Mouse (Mus musculus) stomach, embryonic 14.5 days (tissue): ENCODE measurements around the gene Thsd7a. TPM values are rescaled to one million over a fixed set of nuclear protein-coding genes. Genes with fewer than 3 reads are reported as not detected.

Experiments
- ATAC-seq: fragments of 200-750 bp; cut with Nextera tagmentation; 2 replicates; pipeline ENCODE4 v1.8.0; 2017; ENCODE audit warnings: low read depth, moderate TSS enrichment; ENCODE audit not compliant: insufficient number of reproducible peaks, insufficient read depth, low FRiP score
- H3K27ac ChIP-seq: fragments of 300-500 bp; sonication (generic); 2 replicates; pipeline ENCODE4 v1.5.1; 2014; ENCODE audit warnings: mild to moderate bottlenecking, low read length, moderate library complexity, mixed read lengths
- H3K27me3 ChIP-seq: fragments of 300-500 bp; sonication (generic); 2 replicates; pipeline ENCODE4 v1.6.1; 2014; ENCODE audit warnings: low read length, control low read depth, mixed read lengths; ENCODE audit not compliant: control insufficient read depth, insufficient read depth
- H3K36me3 ChIP-seq: fragments of 300-500 bp; sonication (generic); 2 replicates; pipeline ENCODE4 v1.6.1; 2014; ENCODE audit warnings: mild to moderate bottlenecking, control low read depth, low read length, moderate library complexity, mixed read lengths; ENCODE audit not compliant: control insufficient read depth, insufficient read depth
- H3K4me1 ChIP-seq: fragments of 300-500 bp; sonication (generic); 2 replicates; pipeline ENCODE4 v1.6.1; 2014; ENCODE audit warnings: low read length, control low read depth, mixed read lengths; ENCODE audit not compliant: control insufficient read depth, insufficient read depth
- H3K4me2 ChIP-seq: fragments of 300-500 bp; sonication (generic); replicated peaks from 2 replicates; pipeline ENCODE4 v1.6.1; 2014; ENCODE audit warnings: low read depth, low read length, control low read depth
- H3K4me3 ChIP-seq: fragments of 300-500 bp; sonication (generic); 2 replicates; pipeline ENCODE4 v1.5.1; 2014; ENCODE audit warnings: low read depth, low read length, control low read depth
- H3K9ac ChIP-seq: fragments of 300-500 bp; sonication (generic); replicated peaks from 2 replicates; pipeline ENCODE4 v1.6.1; 2014; ENCODE audit warnings: low read depth, mild to moderate bottlenecking, control low read depth, low read length, moderate library complexity, mixed read lengths
- H3K9me3 ChIP-seq: fragments of 300-500 bp; sonication (generic); 2 replicates; pipeline ENCODE4 v1.6.1; 2016; ENCODE audit warnings: low read depth, low read length, control low read depth; ENCODE audit not compliant: control insufficient read depth
- WGBS: fragments of 180-500 bp; shearing (Covaris S2); extraction: QIAGEN DNeasy Blood & Tissue Kit; methylation state at CpG from one replicate; pipeline ENCODE4 v1.1.7; 2014; 5-methylcytosine and 5-hydroxymethylcytosine counted together
- polyA plus RNA-seq: library from polyadenylated mRNA; unstranded; fragments of >200 nt; fragmentation: Nextera tagmentation; extraction: Ambion mirVana; gene quantifications from 2 replicates; pipeline ENCODE4 v1.2.1, GENCODE M21; 2014

The Thsd7a gene
- polyA plus RNA-seq, 1 experiment from 2014 or later: 4.1 TPM

DNA sequence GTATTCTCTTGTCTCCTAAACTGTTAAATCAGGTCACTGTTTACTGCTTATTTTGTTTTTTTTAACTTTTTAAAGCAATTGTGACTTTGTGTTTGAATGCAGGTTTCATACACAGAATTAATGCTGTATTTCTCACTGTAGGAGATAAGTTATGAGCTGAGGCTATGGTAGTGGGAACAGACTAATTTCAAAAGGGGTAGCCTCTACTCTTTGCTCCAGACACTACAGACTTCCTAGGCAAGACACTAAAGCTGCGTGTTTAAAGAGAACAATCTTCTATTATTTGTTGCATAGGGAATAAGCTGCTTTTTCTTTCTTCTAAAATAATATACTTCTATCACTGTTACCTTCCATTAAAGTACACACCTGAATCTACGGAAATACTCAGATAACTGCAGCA is 368.5 kb downstream of the Thsd7a start:
- no peak for ATAC-seq
- 86% methylated on average over 2 of the region's 2 CpGs for WGBS
- no peak overlapping the region for H3K4me3 ChIP-seq

GRCm38 (mm10) chr6:12358737-12359136 is 390.5 kb downstream of the Thsd7a start:
- no peaks in the 10 kb centered on the region for H3K27me3 ChIP-seq
- H3K36me3 ChIP-seq: no peaks in the 10 kb centered on the region
- no peaks in the 10 kb centered on the region for H3K9me3 ChIP-seq
- no peak overlapping the region for H3K9ac ChIP-seq
- H3K4me2 ChIP-seq: no peak overlapping the region
- H3K27ac ChIP-seq: no peak overlapping the region
- no peaks in the 10 kb centered on the region for H3K4me1 ChIP-seq
- ATAC-seq: no peak
- WGBS: 24% methylated on average over 2 of the region's 2 CpGs
- no peak overlapping the region for H3K4me3 ChIP-seq

More for the DNA sequence above, 368.5 kb downstream of the Thsd7a start:
- Histone ChIP-seq H3K4me1 (no peaks in the 10 kb centered on the region), H3K9me3 (no peaks in the 10 kb centered on the region), H3K36me3 (no peaks in the 10 kb centered on the region), H3K27ac (no peak overlapping the region), H3K9ac (no peak overlapping the region), H3K27me3 (no peaks in the 10 kb centered on the region), H3K4me2 (no peak overlapping the region)

DNA sequence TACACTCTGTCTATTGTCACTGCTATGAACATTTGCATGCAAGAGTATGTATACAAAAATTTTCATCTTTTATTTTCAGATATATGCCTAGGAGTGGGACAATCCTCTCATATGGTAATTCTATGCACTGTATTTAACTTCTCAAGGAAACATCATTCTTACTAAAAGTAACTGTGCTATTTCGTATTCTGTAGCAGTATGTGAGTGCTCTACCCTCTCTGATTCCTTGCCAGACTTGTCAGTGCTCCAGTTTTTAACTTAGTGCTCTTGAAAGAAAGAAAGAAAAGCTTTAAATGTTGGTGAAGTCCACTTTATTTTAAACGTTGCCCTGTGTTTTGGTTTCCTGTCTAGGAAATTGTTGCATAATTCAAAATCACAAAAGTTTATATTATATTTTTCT is 395.6 kb downstream of the Thsd7a start:
- Histone ChIP-seq H3K36me3 (no peaks in the 10 kb centered on the region), H3K4me2 (no peak overlapping the region), H3K27ac (no peak overlapping the region), H3K9me3 (no peaks in the 10 kb centered on the region), H3K9ac (no peak overlapping the region), H3K4me1 (no peaks in the 10 kb centered on the region), H3K27me3 (no peaks in the 10 kb centered on the region), H3K4me3 (no peak overlapping the region)
- WGBS: 63% methylated on average over 2 of the region's 2 CpGs
- ATAC-seq: no peak

DNA sequence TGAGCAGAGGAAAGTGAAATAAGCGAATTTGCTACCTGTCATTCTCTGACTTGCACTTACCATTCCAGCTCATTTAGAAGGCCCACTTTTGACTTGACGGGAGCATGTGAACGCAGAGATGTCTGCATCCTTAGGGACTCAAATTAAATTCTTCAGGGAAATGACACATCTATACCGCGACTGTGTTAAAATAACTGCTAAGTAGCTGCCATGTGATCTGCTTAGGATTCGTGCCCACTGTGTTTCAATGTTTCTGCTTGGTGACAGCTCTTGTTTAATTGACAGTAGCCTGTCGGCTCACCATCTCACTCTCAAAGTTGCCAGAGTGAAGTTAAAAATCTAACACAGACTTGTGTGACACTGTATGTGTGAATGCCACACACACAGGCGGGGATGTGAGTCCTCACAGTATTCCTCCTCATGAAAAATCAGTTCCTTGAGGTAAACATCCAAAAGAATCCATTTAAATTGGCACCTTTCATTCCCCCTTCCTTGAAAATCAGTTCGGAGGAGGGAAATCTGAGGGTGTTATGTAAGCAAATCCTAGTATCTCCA is 397.0 kb downstream of the Thsd7a start:
- Histone ChIP-seq H3K27me3 (no peaks in the 10 kb centered on the region), H3K27ac (no peak overlapping the region), H3K9me3 (no peaks in the 10 kb centered on the region), H3K36me3 (no peaks in the 10 kb centered on the region), H3K4me3 (no peak overlapping the region), H3K9ac (no peak overlapping the region), H3K4me1 (no peaks in the 10 kb centered on the region), H3K4me2 (no peak overlapping the region)
- WGBS: 77% methylated on average over 9 of the region's 9 CpGs
- ATAC-seq: no peak

- Histone ChIP-seq H3K4me3 (no peak overlapping the region), H3K36me3 (no peaks in the 10 kb centered on the region), H3K27ac (no peak overlapping the region), H3K4me1 (no peaks in the 10 kb centered on the region), H3K4me2 (no peak overlapping the region), H3K27me3 (no peaks in the 10 kb centered on the region), H3K9ac (no peak overlapping the region), H3K9me3 (no peaks in the 10 kb centered on the region)
- 33% methylated on average over 5 of the region's 5 CpGs for WGBS
- no peak for ATAC-seq
These were observed 398.5 kb downstream of the Thsd7a start for GRCm38 (mm10) chr6:12350753-12351152.

DNA sequence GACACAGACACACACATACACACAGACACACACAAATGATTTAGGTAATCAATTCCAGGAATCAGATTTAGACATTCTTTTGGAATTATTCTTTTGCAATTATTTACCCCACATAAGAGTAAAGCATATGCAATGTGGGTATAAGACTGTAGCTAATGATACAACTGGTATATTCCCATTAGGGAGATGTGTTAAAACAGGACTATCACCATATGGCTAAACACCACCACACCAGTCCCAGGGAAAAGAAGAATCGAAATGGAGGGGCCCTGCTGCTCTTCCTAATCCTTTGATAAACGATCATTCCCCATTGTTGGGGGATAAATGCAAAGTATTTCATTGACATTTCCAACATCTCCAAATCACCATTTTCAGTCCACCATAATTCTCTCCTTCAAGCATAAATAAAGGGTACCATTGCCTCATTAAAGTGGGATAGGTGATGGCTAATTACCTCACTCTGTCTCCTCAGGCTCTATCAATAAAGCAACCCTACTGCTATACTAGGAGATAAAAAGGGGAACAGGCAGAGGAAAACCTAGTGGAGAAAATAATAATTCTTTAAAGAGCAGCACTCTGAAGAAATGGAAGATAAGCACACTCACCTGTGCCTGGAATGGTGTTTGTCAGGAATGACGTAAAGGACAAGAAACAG is 400.0 kb downstream of the Thsd7a start:
- WGBS: 66% methylated on average over 3 of the region's 3 CpGs
- H3K9ac ChIP-seq: no peak overlapping the region
- H3K9me3 ChIP-seq: no peaks in the 10 kb centered on the region
- ATAC-seq: no peak
- H3K4me1 ChIP-seq: no peaks in the 10 kb centered on the region
- H3K27ac ChIP-seq: no peak overlapping the region
- H3K27me3 ChIP-seq: no peaks in the 10 kb centered on the region
- no peak overlapping the region for H3K4me3 ChIP-seq
- no peak overlapping the region for H3K4me2 ChIP-seq
- no peaks in the 10 kb centered on the region for H3K36me3 ChIP-seq

DNA sequence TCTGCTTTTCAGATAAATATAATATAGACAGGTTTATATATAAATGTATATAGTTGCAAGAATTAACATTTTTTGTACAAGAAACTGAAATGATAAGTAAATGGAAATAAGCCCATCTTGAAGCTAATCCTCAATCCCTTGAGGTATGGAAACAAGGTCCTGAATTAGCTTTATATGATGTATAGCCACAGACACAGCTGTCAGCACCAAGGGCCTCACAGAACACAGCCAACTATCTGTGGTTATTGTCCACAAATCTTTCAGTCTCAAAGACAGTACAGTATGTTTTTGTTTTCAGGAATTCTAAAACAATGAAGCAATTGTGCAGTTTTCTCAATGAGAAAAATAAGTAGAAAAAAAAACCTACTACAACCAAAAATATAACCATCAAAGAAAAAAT is 400.5 kb downstream of the Thsd7a start:
- Histone ChIP-seq H3K27me3 (no peaks in the 10 kb centered on the region), H3K27ac (no peak overlapping the region), H3K9ac (no peak overlapping the region), H3K4me1 (no peaks in the 10 kb centered on the region), H3K4me3 (no peak overlapping the region), H3K9me3 (no peaks in the 10 kb centered on the region), H3K4me2 (no peak overlapping the region), H3K36me3 (no peaks in the 10 kb centered on the region)
- ATAC-seq: no peak

DNA sequence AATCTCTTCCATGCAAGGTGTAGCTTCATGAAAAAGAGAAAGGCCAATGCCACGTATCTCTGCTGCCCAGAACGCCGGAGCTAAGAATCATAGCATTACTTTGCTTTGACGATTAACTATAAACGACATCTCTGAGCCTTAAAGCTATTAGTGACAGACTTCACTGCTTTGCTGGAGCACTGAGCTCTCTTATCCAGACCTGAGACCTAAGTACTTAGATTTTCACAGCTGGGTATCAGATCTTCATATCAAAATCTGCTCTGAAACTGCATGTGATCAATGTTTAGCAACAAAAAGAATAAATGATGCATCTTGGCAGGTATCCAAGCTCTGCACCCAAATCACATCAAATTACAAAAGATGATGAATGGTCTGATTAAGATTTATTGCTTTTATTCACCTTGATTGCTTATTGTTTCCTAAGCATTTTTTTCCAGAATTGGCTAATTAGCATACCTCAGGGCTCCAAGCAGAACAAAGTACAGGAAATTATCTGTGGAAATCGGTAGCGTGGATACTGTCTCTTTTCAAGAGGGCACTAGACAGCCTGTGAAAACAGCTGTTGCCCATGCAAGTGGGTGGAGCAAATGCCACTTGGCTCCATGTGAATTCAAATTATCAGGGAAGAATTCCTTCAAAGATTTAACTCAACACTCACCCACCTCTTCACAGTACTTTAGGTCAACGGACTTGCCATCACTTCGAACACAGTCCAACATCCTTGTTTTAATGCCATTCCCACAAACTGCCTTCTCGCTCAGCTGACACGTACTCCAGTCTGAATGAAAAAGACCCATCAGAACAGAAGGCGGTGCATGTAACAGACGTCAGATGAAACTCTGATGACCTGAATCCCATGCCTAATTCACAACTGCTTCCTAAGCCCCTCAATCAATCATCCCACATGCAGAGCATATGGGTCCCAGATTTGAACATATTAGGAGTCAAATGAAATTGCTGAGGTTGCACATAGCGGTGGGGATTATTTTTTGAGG is 412.3 kb downstream of the Thsd7a start:
- H3K4me2 ChIP-seq: no peak overlapping the region
- H3K9ac ChIP-seq: no peak overlapping the region
- H3K36me3 ChIP-seq: no peaks in the 10 kb centered on the region
- H3K27me3 ChIP-seq: no peaks in the 10 kb centered on the region
- H3K4me1 ChIP-seq: no peaks in the 10 kb centered on the region
- H3K27ac ChIP-seq: no peak overlapping the region
- no peak for ATAC-seq
- H3K9me3 ChIP-seq: no peaks in the 10 kb centered on the region
- WGBS: 73% methylated on average over 14 of the region's 14 CpGs
- H3K4me3 ChIP-seq: no peak overlapping the region
